Mouse (Mus musculus): ENCODE data around the gene Ube3b. TPM values are rescaled to one million over a fixed set of nuclear protein-coding genes. Genes with fewer than 3 reads are reported as not detected.

The Ube3b gene
- polyA plus RNA-seq, 1 experiment from 2014 or later = 44.2 TPM

DNA sequence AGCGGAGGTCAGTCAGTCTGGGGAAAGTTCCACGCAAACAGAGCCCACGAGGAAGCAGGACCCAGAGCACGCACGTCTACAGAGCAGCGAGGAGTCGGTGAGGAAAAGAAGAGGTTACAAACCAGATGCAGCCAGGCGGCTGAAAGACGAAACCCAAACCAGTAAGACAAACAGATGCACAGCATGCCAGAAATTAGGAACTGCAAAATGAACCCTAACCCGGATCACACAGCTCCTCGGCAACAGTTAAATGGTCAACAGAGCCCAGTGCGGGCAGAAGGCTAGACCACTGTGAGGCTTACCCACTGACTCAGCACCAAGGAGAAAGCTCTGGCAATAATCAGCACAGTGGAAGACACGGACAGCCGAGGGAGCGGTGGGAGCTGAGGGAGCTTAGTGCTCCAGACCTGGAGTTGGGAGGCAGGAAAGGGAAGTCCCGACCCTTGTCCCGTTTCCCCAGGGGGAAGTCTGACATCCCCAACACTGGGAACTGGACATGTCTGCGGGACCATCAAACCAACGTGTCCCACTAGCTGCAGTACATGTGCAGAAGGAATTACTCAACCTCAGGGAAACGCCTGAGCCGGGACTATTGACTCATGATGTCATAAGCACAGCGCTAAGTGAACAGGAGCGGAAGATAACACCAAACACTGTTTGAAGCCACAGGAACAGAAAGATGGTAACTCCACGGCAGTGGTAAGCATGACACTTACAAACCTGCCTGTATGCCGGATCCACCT, 8.5 kb upstream of the Ube3b start:
- Histone ChIP-seq H3K9me3 (replicated peaks; ENCODE audit: control insufficient read depth, low read length) (no peaks in the 10 kb centered on the region), H3K27me3 (ENCODE audit: control insufficient read depth, insufficient read depth, low read length) (no peaks in the 10 kb centered on the region), H3K36me3 (ENCODE audit: control insufficient read depth, insufficient read depth) (peaks cover 28% of the 10 kb centered on the region), H3K4me1 (ENCODE audit: control insufficient read depth, insufficient read depth, low read length) (peaks cover 65% of the 10 kb centered on the region), H3K9ac (ENCODE audit: low read length) (peak overlapping the region; percentile 31; the same call in 1 of the 2 replicates), H3K4me3 (ENCODE audit: low read length) (no peak overlapping the region), H3K4me2 (ENCODE audit: low read depth, low read length) (peak overlapping the region; percentile 10; the same call in 1 of the 2 replicates), H3K27ac (ENCODE audit: low read length) (peak overlapping the region; percentile 85)
- 49% methylated on average over 25 of the region's 25 CpGs for WGBS
- no peak for ATAC-seq (replicated peaks; ENCODE audit: extremely low read depth, insufficient read depth, low FRiP score)

DNA sequence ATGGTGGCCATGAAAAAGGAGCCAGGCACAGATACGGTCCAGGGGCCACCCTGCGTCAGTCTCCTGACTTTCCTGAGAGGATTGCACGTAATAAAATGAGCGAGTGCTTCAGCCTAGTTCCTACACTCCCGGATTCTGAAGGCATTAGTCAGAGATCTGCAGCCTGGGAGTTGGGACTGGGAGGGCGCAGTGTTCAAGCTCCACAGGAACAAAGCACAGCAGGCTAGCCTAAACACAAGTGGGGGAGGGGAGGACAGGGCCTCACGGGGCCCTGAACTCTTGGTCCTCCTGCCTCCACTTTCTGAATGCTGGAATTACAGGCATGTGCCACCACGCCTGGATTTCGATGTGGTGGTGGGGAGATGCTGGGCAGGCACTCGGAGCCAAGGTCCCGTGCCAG, 7.8 kb upstream of the Ube3b start:
- Histone ChIP-seq H3K4me2 (ENCODE audit: low read depth, low read length) (no peak overlapping the region), H3K27me3 (ENCODE audit: control insufficient read depth, insufficient read depth, low read length) (no peaks in the 10 kb centered on the region), H3K27ac (ENCODE audit: low read length) (peak overlapping the region; percentile 85), H3K36me3 (ENCODE audit: control insufficient read depth, insufficient read depth) (peaks cover 22% of the 10 kb centered on the region), H3K4me3 (ENCODE audit: low read length) (no peak overlapping the region), H3K9ac (ENCODE audit: low read length) (peak overlapping the region; percentile 11; the same call in 1 of the 2 replicates), H3K9me3 (replicated peaks; ENCODE audit: control insufficient read depth, low read length) (no peaks in the 10 kb centered on the region), H3K4me1 (ENCODE audit: control insufficient read depth, insufficient read depth, low read length) (peaks cover 72% of the 10 kb centered on the region)
- no peak for ATAC-seq (replicated peaks; ENCODE audit: extremely low read depth, insufficient read depth, low FRiP score)
- 41% methylated on average over 11 of the region's 11 CpGs for WGBS

GRCm38 (mm10) chr5:114373174-114373573, 7.2 kb upstream of the Ube3b start:
- Histone ChIP-seq H3K36me3 (ENCODE audit: control insufficient read depth, insufficient read depth) (peaks cover 16% of the 10 kb centered on the region), H3K4me2 (ENCODE audit: low read depth, low read length) (no peak overlapping the region), H3K4me1 (ENCODE audit: control insufficient read depth, insufficient read depth, low read length) (peaks cover 77% of the 10 kb centered on the region), H3K9me3 (replicated peaks; ENCODE audit: control insufficient read depth, low read length) (no peaks in the 10 kb centered on the region), H3K27ac (ENCODE audit: low read length) (no peak overlapping the region), H3K9ac (ENCODE audit: low read length) (no peak overlapping the region), H3K27me3 (ENCODE audit: control insufficient read depth, insufficient read depth, low read length) (no peaks in the 10 kb centered on the region), H3K4me3 (ENCODE audit: low read length) (no peak overlapping the region)
- WGBS = 47% methylated on average over 11 of the region's 11 CpGs
- ATAC-seq (replicated peaks; ENCODE audit: extremely low read depth, insufficient read depth, low FRiP score) = no peak

- 87% methylated on average over 9 of the region's 9 CpGs for WGBS
- Histone ChIP-seq H3K4me3 (ENCODE audit: low read length) (no peak overlapping the region), H3K4me1 (ENCODE audit: control insufficient read depth, insufficient read depth, low read length) (peaks cover 80% of the 10 kb centered on the region), H3K9ac (ENCODE audit: low read length) (no peak overlapping the region), H3K4me2 (ENCODE audit: low read depth, low read length) (no peak overlapping the region), H3K27me3 (ENCODE audit: control insufficient read depth, insufficient read depth, low read length) (no peaks in the 10 kb centered on the region), H3K36me3 (ENCODE audit: control insufficient read depth, insufficient read depth) (peaks cover 16% of the 10 kb centered on the region), H3K9me3 (replicated peaks; ENCODE audit: control insufficient read depth, low read length) (no peaks in the 10 kb centered on the region), H3K27ac (ENCODE audit: low read length) (no peak overlapping the region)
- no peak for ATAC-seq (replicated peaks; ENCODE audit: extremely low read depth, insufficient read depth, low FRiP score)
Measured at GRCm38 (mm10) chr5:114373581-114373980, 6.8 kb upstream of the Ube3b start.

GRCm38 (mm10) chr5:114374409-114375213, 5.8 kb upstream of the Ube3b start:
- H3K4me3 ChIP-seq (ENCODE audit: low read length) = no peak overlapping the region
- no peaks in the 10 kb centered on the region for H3K27me3 ChIP-seq (ENCODE audit: control insufficient read depth, insufficient read depth, low read length)
- H3K4me2 ChIP-seq (ENCODE audit: low read depth, low read length) = peak overlapping the region; percentile 24; the same call in 1 of the 2 replicates
- peaks cover 85% of the 10 kb centered on the region for H3K4me1 ChIP-seq (ENCODE audit: control insufficient read depth, insufficient read depth, low read length)
- H3K9ac ChIP-seq (ENCODE audit: low read length) = no peak overlapping the region; the same call in 1 of the 2 replicates
- H3K27ac ChIP-seq (ENCODE audit: low read length) = peak overlapping the region; percentile 43
- 76% methylated on average over 23 of the region's 23 CpGs for WGBS
- no peaks in the 10 kb centered on the region for H3K9me3 ChIP-seq (replicated peaks; ENCODE audit: control insufficient read depth, low read length)
- ATAC-seq (replicated peaks; ENCODE audit: extremely low read depth, insufficient read depth, low FRiP score) = no peak
- H3K36me3 ChIP-seq (ENCODE audit: control insufficient read depth, insufficient read depth) = peaks cover 11% of the 10 kb centered on the region

DNA sequence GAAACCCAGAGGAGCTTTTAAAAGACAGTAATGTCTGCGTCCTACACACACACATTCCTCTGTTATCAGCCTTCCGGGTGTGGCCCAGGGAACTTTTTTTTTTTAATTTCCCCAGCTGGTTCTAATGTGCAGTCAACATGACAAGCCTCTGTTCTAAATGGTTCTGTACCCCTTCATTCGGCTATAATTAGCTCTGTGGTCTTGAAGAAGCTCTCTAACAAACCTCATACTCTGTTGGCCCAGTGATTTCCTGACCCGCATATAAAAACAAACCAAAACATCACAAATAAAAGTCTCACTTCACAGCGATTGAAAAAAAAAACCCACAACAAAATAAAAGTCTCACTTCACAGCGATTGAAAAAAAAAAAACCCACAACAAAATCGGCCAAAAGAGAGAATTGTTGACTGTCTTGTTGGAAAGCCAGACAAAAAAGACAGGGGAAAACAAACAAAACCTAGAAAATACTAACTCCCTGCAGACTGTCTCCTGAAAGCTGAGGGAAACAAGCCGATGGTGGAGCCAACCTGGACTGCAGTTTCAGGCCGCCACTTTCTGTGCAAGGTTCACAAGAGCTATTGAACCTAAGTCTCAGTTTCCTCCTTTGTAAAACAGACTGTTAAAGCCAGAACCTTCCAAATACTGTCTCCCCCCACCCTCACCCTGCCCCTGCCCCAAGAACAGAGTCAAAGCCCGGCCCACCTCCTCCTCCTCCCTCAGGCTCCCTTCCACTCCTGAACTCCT, 2.1 kb upstream of the Ube3b start:
- peak overlapping the region; percentile 91 for H3K27ac ChIP-seq (ENCODE audit: low read length)
- peak overlapping the region; percentile 87 for H3K4me3 ChIP-seq (ENCODE audit: low read length)
- no peaks in the 10 kb centered on the region for H3K27me3 ChIP-seq (ENCODE audit: control insufficient read depth, insufficient read depth, low read length)
- ATAC-seq (replicated peaks; ENCODE audit: extremely low read depth, insufficient read depth, low FRiP score) = no peak
- H3K9me3 ChIP-seq (replicated peaks; ENCODE audit: control insufficient read depth, low read length) = no peaks in the 10 kb centered on the region
- H3K4me1 ChIP-seq (ENCODE audit: control insufficient read depth, insufficient read depth, low read length) = peaks cover 61% of the 10 kb centered on the region
- H3K9ac ChIP-seq (ENCODE audit: low read length) = peak overlapping the region; percentile 88
- H3K36me3 ChIP-seq (ENCODE audit: control insufficient read depth, insufficient read depth) = peaks cover 9% of the 10 kb centered on the region; the same call in 1 of the 2 replicates
- WGBS = 28% methylated on average over 10 of the region's 10 CpGs
- H3K4me2 ChIP-seq (ENCODE audit: low read depth, low read length) = peak overlapping the region; percentile 85

- Histone ChIP-seq H3K4me2 (ENCODE audit: low read depth, low read length) (peak overlapping the region; percentile 85), H3K4me1 (ENCODE audit: control insufficient read depth, insufficient read depth, low read length) (peaks cover 56% of the 10 kb centered on the region), H3K27ac (ENCODE audit: low read length) (peak overlapping the region; percentile 91), H3K27me3 (ENCODE audit: control insufficient read depth, insufficient read depth, low read length) (no peaks in the 10 kb centered on the region), H3K36me3 (ENCODE audit: control insufficient read depth, insufficient read depth) (peaks cover 6% of the 10 kb centered on the region; the same call in 1 of the 2 replicates), H3K9ac (ENCODE audit: low read length) (peak overlapping the region; percentile 88), H3K9me3 (replicated peaks; ENCODE audit: control insufficient read depth, low read length) (no peaks in the 10 kb centered on the region), H3K4me3 (ENCODE audit: low read length) (peak overlapping the region; percentile 87)
- ATAC-seq (replicated peaks; ENCODE audit: extremely low read depth, insufficient read depth, low FRiP score) = no peak
- WGBS = 46% methylated on average over 6 of the region's 6 CpGs
Measured at GRCm38 (mm10) chr5:114378936-114379335, 1.5 kb upstream of the Ube3b start.

DNA sequence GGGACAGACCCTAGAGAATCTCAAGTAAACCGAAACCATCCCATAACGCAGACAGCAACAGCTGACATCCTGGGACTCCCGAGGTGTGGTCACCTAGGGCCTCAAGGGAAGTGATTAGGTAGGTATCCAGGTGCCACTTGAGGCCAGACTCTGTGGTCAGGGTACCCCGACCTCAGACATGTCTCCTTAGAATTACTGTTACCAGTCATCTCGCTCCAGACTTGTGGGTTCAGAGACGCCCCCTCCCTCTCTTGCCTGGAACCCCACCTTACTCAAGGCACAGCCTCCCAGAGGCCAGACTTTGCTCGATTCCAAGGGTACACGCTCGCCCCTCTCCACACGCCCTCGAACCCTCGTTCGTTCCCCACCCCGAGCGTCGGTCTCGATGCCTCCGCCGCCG, 644 bp upstream of the Ube3b start:
- peak overlapping the region; percentile 88 for H3K9ac ChIP-seq (ENCODE audit: low read length)
- H3K9me3 ChIP-seq (replicated peaks; ENCODE audit: control insufficient read depth, low read length) = no peaks in the 10 kb centered on the region
- H3K4me3 ChIP-seq (ENCODE audit: low read length) = peak overlapping the region; percentile 87
- H3K27me3 ChIP-seq (ENCODE audit: control insufficient read depth, insufficient read depth, low read length) = no peaks in the 10 kb centered on the region
- ATAC-seq (replicated peaks; ENCODE audit: extremely low read depth, insufficient read depth, low FRiP score) = 0 out of 2 replicates have a peak, but pooled peaks have one; percentile 5
- H3K36me3 ChIP-seq (ENCODE audit: control insufficient read depth, insufficient read depth) = peaks cover 2% of the 10 kb centered on the region; the same call in 1 of the 2 replicates
- peak overlapping the region; percentile 91 for H3K27ac ChIP-seq (ENCODE audit: low read length)
- WGBS = 1% methylated on average over 20 of the region's 20 CpGs
- peaks cover 53% of the 10 kb centered on the region for H3K4me1 ChIP-seq (ENCODE audit: control insufficient read depth, insufficient read depth, low read length)
- H3K4me2 ChIP-seq (ENCODE audit: low read depth, low read length) = peak overlapping the region; percentile 85

Data from heart, embryonic 16.5 days (tissue).